Mouse (Mus musculus) kidney, embryonic 14.5 days (tissue): Measurements from ENCODE around the gene Rnf26. TPM values are rescaled to one million over a fixed set of nuclear protein-coding genes. Genes with fewer than 3 reads are reported as not detected.
"Not testable (repeated sequence)": the region's sequence is repeated elsewhere in the genome, so short reads cannot be mapped to it uniquely, and the experiment has no call there.

ENCODE experiments used
- ATAC-seq: fragments of 200-750 bp; cut with Nextera tagmentation; 2 replicates; pipeline ENCODE4 v1.8.0; 2017; ENCODE audit warnings: moderate number of reproducible peaks, mild to moderate bottlenecking, moderate TSS enrichment, moderate library complexity; ENCODE audit not compliant: low FRiP score, low TSS enrichment
- H3K27ac ChIP-seq: fragments of 300-500 bp; sonication (generic); 2 replicates; pipeline ENCODE4 v1.5.1; 2014; ENCODE audit warnings: low read depth, mild to moderate bottlenecking, low read length, moderate library complexity, mixed read lengths
- H3K27me3 ChIP-seq: fragments of 300-500 bp; sonication (generic); 2 replicates; pipeline ENCODE4 v1.6.1; 2014; ENCODE audit warnings: mild to moderate bottlenecking, low read length; ENCODE audit not compliant: control insufficient read depth, insufficient read depth
- H3K36me3 ChIP-seq: fragments of 300-500 bp; sonication (generic); 2 replicates; pipeline ENCODE4 v1.6.1; 2014; ENCODE audit warnings: low read length, mixed read lengths; ENCODE audit not compliant: control insufficient read depth, insufficient read depth
- H3K4me1 ChIP-seq: fragments of 300-500 bp; sonication (generic); 2 replicates; pipeline ENCODE4 v1.6.1; 2014; ENCODE audit warnings: low read length, mixed read lengths; ENCODE audit not compliant: control insufficient read depth, insufficient read depth
- H3K4me2 ChIP-seq: fragments of 300-500 bp; sonication (generic); replicated peaks from 2 replicates; pipeline ENCODE4 v1.6.1; 2014; ENCODE audit warnings: low read depth, mild to moderate bottlenecking, low read length
- H3K4me3 ChIP-seq: fragments of 300-500 bp; sonication (generic); 2 replicates; pipeline ENCODE4 v1.5.1; 2014; ENCODE audit warnings: mild to moderate bottlenecking, low read length
- H3K9ac ChIP-seq: fragments of 300-500 bp; sonication (generic); 2 replicates; pipeline ENCODE4 v1.6.1; 2014; ENCODE audit warnings: low read depth, mild to moderate bottlenecking, low read length, moderate library complexity
- H3K9me3 ChIP-seq: fragments of 300-500 bp; sonication (generic); 2 replicates; pipeline ENCODE4 v1.6.1; 2016; ENCODE audit warnings: low read length; ENCODE audit not compliant: control insufficient read depth
- WGBS: fragments of 180-500 bp; shearing (Covaris S2); extraction: QIAGEN DNeasy Blood & Tissue Kit; methylation state at CpG from one replicate; pipeline ENCODE4 v1.1.7; 2014; 5-methylcytosine and 5-hydroxymethylcytosine counted together
- polyA plus RNA-seq: library from polyadenylated mRNA; unstranded; fragments of >200 nt; fragmentation: Nextera tagmentation; extraction: Ambion mirVana; gene quantifications from 2 replicates; pipeline ENCODE4 v1.2.1, GENCODE M21; 2014

Gene Rnf26
- polyA plus RNA-seq, 1 experiment from 2014 or later, result 78.4 TPM

- Histone ChIP-seq H3K27ac (no peak overlapping the region), H3K36me3 (no peaks in the 10 kb centered on the region; the same call in 1 of the 2 replicates), H3K9me3 (no peaks in the 10 kb centered on the region), H3K4me3 (no peak overlapping the region), H3K9ac (no peak overlapping the region), H3K4me1 (peaks cover under 1% of the 10 kb centered on the region; the same call in 1 of the 2 replicates), H3K27me3 (no peaks in the 10 kb centered on the region), H3K4me2 (no peak overlapping the region)
- ATAC-seq, result no peak
- WGBS, result 82% methylated on average over 9 of the region's 9 CpGs
These were observed 2.3 kb upstream of the Rnf26 start for GRCm38 (mm10) chr9:44115599-44115998.

- Histone ChIP-seq H3K9me3 (no peaks in the 10 kb centered on the region), H3K4me1 (peaks cover 11% of the 10 kb centered on the region), H3K4me2 (no peak overlapping the region), H3K4me3 (no peak overlapping the region), H3K36me3 (peaks cover 5% of the 10 kb centered on the region; the same call in 1 of the 2 replicates), H3K27ac (no peak overlapping the region), H3K27me3 (no peaks in the 10 kb centered on the region), H3K9ac (no peak overlapping the region)
- WGBS, result 86% methylated on average over 2 of the region's 2 CpGs
- ATAC-seq, result no peak
These were observed 1.1 kb upstream of the Rnf26 start for GRCm38 (mm10) chr9:44114453-44114852.

- Histone ChIP-seq H3K4me1 (peaks cover 35% of the 10 kb centered on the region), H3K4me2 (peak overlapping the region; percentile 42), H3K36me3 (peaks cover 17% of the 10 kb centered on the region), H3K4me3 (peak overlapping the region; percentile 85; the same call in 1 of the 2 replicates)
- WGBS, result 64% methylated on average over 10 of the region's 12 CpGs
- ATAC-seq, H3K27me3 ChIP-seq, H3K9me3 ChIP-seq, H3K9ac ChIP-seq, H3K27ac ChIP-seq: not testable (repeated sequence)
These were observed 1.4 kb downstream of the Rnf26 start for GRCm38 (mm10) chr9:44111909-44112308.

DNA sequence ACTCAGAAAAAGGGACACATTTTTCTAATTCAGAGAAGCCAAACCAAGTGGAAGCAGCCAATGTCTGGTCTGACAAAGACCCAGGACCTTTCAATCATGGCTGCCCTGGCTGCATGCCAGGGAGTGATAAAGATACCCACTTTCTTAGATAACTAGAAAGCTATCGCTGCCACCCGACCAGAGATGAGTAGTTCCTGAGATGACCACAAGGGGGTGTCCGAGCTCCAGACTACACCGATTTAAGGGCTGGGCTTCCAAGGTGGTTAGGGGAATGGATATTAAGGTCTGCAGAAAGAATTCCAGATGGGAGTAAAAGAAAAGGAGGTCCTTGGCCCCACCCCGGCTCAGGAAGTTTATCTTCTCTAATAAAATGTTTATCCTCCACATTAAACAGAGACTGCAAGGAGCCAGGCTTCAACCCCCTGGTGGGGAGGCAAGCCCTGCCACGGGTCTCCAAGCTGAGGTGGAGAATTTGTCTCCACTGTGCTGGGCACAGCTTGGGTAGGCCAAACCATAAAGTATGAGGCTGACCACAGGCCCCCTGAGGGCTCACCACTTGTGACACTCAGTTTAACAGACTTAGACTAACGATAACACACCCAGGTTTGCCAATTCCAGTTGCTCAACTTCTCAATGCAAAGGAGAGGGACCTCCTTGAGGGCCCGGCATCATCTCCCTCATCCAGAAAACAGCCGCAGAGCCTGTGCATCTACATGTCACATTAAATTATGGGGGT lies 3.8 kb downstream of the Rnf26 start:
- Histone ChIP-seq H3K4me1 (peaks cover 42% of the 10 kb centered on the region), H3K4me3 (peak overlapping the region; percentile 24), H3K9me3 (no peaks in the 10 kb centered on the region), H3K27me3 (no peaks in the 10 kb centered on the region), H3K4me2 (peak overlapping the region; percentile 39), H3K27ac (no peak overlapping the region), H3K36me3 (peaks cover 27% of the 10 kb centered on the region), H3K9ac (peak overlapping the region; percentile 28; the same call in 1 of the 2 replicates)
- no peak for ATAC-seq
- WGBS, result 18% methylated on average over 9 of the region's 9 CpGs

GRCm38 (mm10) chr9:44108269-44109055 lies 4.9 kb downstream of the Rnf26 start:
- Histone ChIP-seq H3K27me3 (no peaks in the 10 kb centered on the region), H3K9ac (peak overlapping the region; percentile 19; the same call in 1 of the 2 replicates), H3K36me3 (peaks cover 32% of the 10 kb centered on the region), H3K4me3 (peak overlapping the region; percentile 8; the same call in 1 of the 2 replicates), H3K27ac (no peak overlapping the region), H3K4me2 (peak overlapping the region; percentile 39), H3K4me1 (peaks cover 42% of the 10 kb centered on the region), H3K9me3 (no peaks in the 10 kb centered on the region)
- WGBS, result 81% methylated on average over 31 of the region's 31 CpGs
- ATAC-seq, result no peak

- ATAC-seq, result peak; percentile 7; the same call in 1 of the 2 replicates
- 41% methylated on average over 25 of the region's 25 CpGs for WGBS
- Histone ChIP-seq H3K4me1 (peaks cover 42% of the 10 kb centered on the region), H3K9me3 (no peaks in the 10 kb centered on the region), H3K27ac (peak overlapping the region; percentile 57; the same call in 1 of the 2 replicates), H3K4me2 (peak overlapping the region; percentile 32), H3K36me3 (peaks cover 32% of the 10 kb centered on the region), H3K4me3 (peak overlapping the region; percentile 8; the same call in 1 of the 2 replicates), H3K27me3 (no peaks in the 10 kb centered on the region), H3K9ac (peak overlapping the region; percentile 19; the same call in 1 of the 2 replicates)
These were observed 5.6 kb downstream of the Rnf26 start for GRCm38 (mm10) chr9:44107557-44108179.

DNA sequence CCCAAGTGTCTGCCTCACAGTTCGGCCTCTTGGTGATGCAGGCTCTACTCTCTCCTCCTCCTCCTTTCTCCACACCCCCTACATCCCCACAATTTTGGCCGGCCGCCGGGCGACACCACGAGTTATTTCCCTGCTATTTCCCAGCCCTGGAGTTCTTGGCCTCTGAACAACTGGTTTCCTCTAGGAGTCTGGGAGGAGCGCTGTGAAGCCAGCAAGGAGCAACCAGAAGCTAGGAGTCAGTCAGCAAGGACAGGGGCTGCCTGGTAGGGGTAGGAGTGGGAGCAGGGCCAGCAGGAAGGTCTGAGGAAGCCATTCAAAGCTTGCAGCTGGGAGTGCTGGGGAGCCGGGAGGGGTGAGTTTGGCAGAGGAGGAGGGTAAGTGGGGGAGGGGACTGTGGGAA lies 6.2 kb downstream of the Rnf26 start, which contains the start of gene C1qtnf5:
Gene C1qtnf5, plus strand, starts transcription at position 136 of the 400 bp plus-strand sequence.
- Histone ChIP-seq H3K4me1 (peaks cover 42% of the 10 kb centered on the region), H3K27ac (peak within 1 kb of the TSS; percentile 57; the same call in 1 of the 2 replicates), H3K9me3 (no peaks in the 10 kb centered on the region), H3K27me3 (no peaks in the 10 kb centered on the region), H3K4me2 (peak within 1 kb of the TSS; percentile 32), H3K4me3 (peak within 1 kb of the TSS; percentile 8; the same call in 1 of the 2 replicates), H3K9ac (peak within 1 kb of the TSS; percentile 19; the same call in 1 of the 2 replicates), H3K36me3 (peaks cover 32% of the 10 kb centered on the region)
- 27% methylated on average over 8 of the region's 8 CpGs for WGBS
- ATAC-seq, result peak; percentile 61

GRCm38 (mm10) chr9:44106596-44106995 lies 6.7 kb downstream of the Rnf26 start:
- Histone ChIP-seq H3K9ac (no peak overlapping the region; the same call in 1 of the 2 replicates), H3K4me2 (no peak overlapping the region), H3K27ac (peak overlapping the region; percentile 57; the same call in 1 of the 2 replicates), H3K36me3 (peaks cover 32% of the 10 kb centered on the region), H3K4me1 (peaks cover 46% of the 10 kb centered on the region), H3K27me3 (no peaks in the 10 kb centered on the region), H3K9me3 (no peaks in the 10 kb centered on the region), H3K4me3 (no peak overlapping the region)
- no peak for ATAC-seq
- WGBS, result 73% methylated on average over 4 of the region's 4 CpGs
